Mouse (Mus musculus): Measurements from ENCODE around the gene Hspa5. TPM values are rescaled to one million over a fixed set of nuclear protein-coding genes. Genes with fewer than 3 reads are reported as not detected.
A peak's percentile ranks its signal among the peaks of the same experiment; 100 is the strongest.
"Not testable (repeated sequence)": the region's sequence is repeated elsewhere in the genome, so short reads cannot be mapped to it uniquely, and the experiment has no call there.

Gene Hspa5
- polyA plus RNA-seq, 1 experiment = 451 TPM

DNA sequence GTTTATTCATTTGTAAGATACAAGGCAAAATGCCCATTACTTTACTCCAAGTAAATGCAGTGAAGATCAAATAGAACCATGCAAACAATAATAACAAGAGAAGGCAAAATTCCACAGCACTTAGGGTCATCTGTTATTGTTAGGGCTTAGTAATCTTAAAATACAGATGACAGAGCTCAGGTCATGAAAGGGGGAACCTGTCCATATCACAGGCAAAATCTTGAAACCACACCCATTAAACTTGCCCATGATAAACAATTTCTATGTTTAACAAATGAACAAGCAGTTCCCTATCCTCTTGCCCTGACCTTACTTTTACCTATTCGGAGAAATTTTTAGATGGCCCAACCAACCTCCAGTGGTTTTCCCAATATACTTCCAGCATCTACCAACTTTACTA, 37.8 kb downstream of the Hspa5 start:
- H3K27me3 ChIP-seq (ENCODE audit: control insufficient read depth, insufficient read depth, insufficient read length) = no peaks in the 10 kb centered on the region
- no peak overlapping the region for H3ac ChIP-seq (ENCODE audit: control insufficient read depth, insufficient read length)
- H3K79me2 ChIP-seq (ENCODE audit: control insufficient read depth, insufficient read depth) = peaks cover 80% of the 10 kb centered on the region
- no peak overlapping the region for H3K4me3 ChIP-seq
- no peak overlapping the region for H3K4me2 ChIP-seq (ENCODE audit: low read depth)
- H3K36me3 ChIP-seq (ENCODE audit: control insufficient read depth, insufficient read depth) = peaks cover 41% of the 10 kb centered on the region
- TF ChIP-seq TCF12 (IDR thresholded peaks at IDR 0.05; ENCODE audit: insufficient read depth, poor library complexity, severe bottlenecking) (no peak), TCF3 (IDR thresholded peaks at IDR 0.05; ENCODE audit: insufficient read length, low read depth) (no peak), E2F4 (IDR thresholded peaks at IDR 0.05; ENCODE audit: insufficient read depth) (no peak), SRF (IDR thresholded peaks at IDR 0.05; ENCODE audit: control insufficient read depth, insufficient read length, low read depth) (no peak), USF1 (IDR thresholded peaks at IDR 0.05; ENCODE audit: low read depth) (no peak), POLR2AphosphoS2 (IDR thresholded peaks at IDR 0.05; ENCODE audit: insufficient read length, low read depth) (no peak), MAX (IDR thresholded peaks at IDR 0.05; ENCODE audit: low read depth) (no peak), REST (IDR thresholded peaks at IDR 0.05; ENCODE audit: insufficient read depth, insufficient read length) (no peak), POLR2A (IDR thresholded peaks at IDR 0.05; ENCODE audit: insufficient read length, low read depth) (no peak), MYOG (IDR thresholded peaks at IDR 0.05; ENCODE audit: control insufficient read depth in 1 of 3, insufficient read depth in 1 of 3, insufficient read length in 2 of 3, low read depth in 2 of 3) (no peak), MYOD1 (IDR thresholded peaks at IDR 0.05; ENCODE audit: control insufficient read depth in 1 of 3, insufficient read length in 2 of 3, low read depth in 2 of 3) (no peak), CEBPB (IDR thresholded peaks at IDR 0.05; ENCODE audit: insufficient read depth, poor library complexity, severe bottlenecking) (no peak)

DNA sequence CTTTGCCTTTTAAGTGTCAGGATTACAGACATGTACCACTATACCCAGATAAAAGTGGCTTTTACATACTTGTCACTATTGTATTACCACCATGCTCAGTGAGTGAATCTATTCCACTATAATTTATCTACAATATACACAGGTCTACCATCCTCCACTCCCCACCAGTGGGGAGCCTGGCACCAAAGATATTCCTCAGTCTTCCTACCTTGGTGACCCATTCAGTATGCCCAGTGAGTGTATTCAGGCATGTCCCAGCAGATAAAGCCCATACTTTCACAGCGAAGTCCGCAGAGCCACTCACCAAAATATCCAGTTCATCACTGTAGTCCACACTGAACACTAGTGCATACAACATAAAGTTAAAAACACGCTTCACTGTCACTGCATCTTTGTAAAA, 39.0 kb downstream of the Hspa5 start:
- Histone ChIP-seq H3K4me3 (no peak overlapping the region), H3K79me2 (ENCODE audit: control insufficient read depth, insufficient read depth) (peaks cover 76% of the 10 kb centered on the region), H3K36me3 (ENCODE audit: control insufficient read depth, insufficient read depth) (peaks cover 51% of the 10 kb centered on the region), H3K4me2 (ENCODE audit: low read depth) (no peak overlapping the region), H3ac (ENCODE audit: control insufficient read depth, insufficient read length) (no peak overlapping the region), H3K27me3 (ENCODE audit: control insufficient read depth, insufficient read depth, insufficient read length) (no peaks in the 10 kb centered on the region)
- no peak for TF ChIP-seq MYOD1 (IDR thresholded peaks at IDR 0.05; ENCODE audit: control insufficient read depth in 1 of 3, insufficient read length in 2 of 3, low read depth in 2 of 3)
- no peak for TF ChIP-seq POLR2A (IDR thresholded peaks at IDR 0.05; ENCODE audit: insufficient read length, low read depth)
- TF ChIP-seq MAX (IDR thresholded peaks at IDR 0.05; ENCODE audit: low read depth) = no peak
- no peak for TF ChIP-seq USF1 (IDR thresholded peaks at IDR 0.05; ENCODE audit: low read depth)
- no peak for TF ChIP-seq E2F4 (IDR thresholded peaks at IDR 0.05; ENCODE audit: insufficient read depth)
- TF ChIP-seq CEBPB (IDR thresholded peaks at IDR 0.05; ENCODE audit: insufficient read depth, poor library complexity, severe bottlenecking) = no peak
- TF ChIP-seq MYOG (IDR thresholded peaks at IDR 0.05; ENCODE audit: control insufficient read depth in 1 of 3, insufficient read depth in 1 of 3, insufficient read length in 2 of 3, low read depth in 2 of 3) = no peak
- no peak for TF ChIP-seq SRF (IDR thresholded peaks at IDR 0.05; ENCODE audit: control insufficient read depth, insufficient read length, low read depth)
- TF ChIP-seq TCF12 (IDR thresholded peaks at IDR 0.05; ENCODE audit: insufficient read depth, poor library complexity, severe bottlenecking) = no peak
- TF ChIP-seq REST (IDR thresholded peaks at IDR 0.05; ENCODE audit: insufficient read depth, insufficient read length) = no peak
- TF ChIP-seq POLR2AphosphoS2 (IDR thresholded peaks at IDR 0.05; ENCODE audit: insufficient read length, low read depth) = no peak

DNA sequence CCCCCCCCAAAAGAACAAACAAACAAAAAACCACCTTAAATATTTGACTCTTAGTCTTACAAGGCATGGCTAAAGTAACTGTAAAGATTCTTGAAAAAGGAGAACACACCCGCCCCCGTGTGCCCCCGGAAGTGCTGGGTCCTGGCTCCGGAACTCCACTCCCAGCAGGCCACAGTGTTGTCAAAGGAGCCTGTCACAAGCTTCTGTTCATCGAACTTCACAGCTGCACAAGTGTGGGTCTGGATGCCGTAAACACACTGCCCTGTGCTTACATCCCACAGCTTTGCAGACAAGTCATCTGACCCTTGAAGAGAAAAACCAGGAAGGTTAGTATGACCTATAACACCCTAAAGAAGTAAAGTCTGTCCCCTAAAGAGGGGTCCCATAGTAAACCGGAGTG, 40.9 kb downstream of the Hspa5 start:
- Histone ChIP-seq H3K27me3 (ENCODE audit: control insufficient read depth, insufficient read depth, insufficient read length) (no peaks in the 10 kb centered on the region), H3K4me2 (ENCODE audit: low read depth) (no peak overlapping the region), H3K36me3 (ENCODE audit: control insufficient read depth, insufficient read depth) (peaks cover 53% of the 10 kb centered on the region), H3K4me3 (no peak overlapping the region), H3ac (ENCODE audit: control insufficient read depth, insufficient read length) (no peak overlapping the region), H3K79me2 (ENCODE audit: control insufficient read depth, insufficient read depth) (peaks cover 61% of the 10 kb centered on the region)
- TF ChIP-seq POLR2AphosphoS2 (IDR thresholded peaks at IDR 0.05; ENCODE audit: insufficient read length, low read depth) = peak; percentile 59
- no peak for TF ChIP-seq MAX (IDR thresholded peaks at IDR 0.05; ENCODE audit: low read depth)
- TF ChIP-seq REST (IDR thresholded peaks at IDR 0.05; ENCODE audit: insufficient read depth, insufficient read length) = no peak
- TF ChIP-seq SRF (IDR thresholded peaks at IDR 0.05; ENCODE audit: control insufficient read depth, insufficient read length, low read depth) = no peak
- no peak for TF ChIP-seq POLR2A (IDR thresholded peaks at IDR 0.05; ENCODE audit: insufficient read length, low read depth)

- H3ac ChIP-seq (ENCODE audit: control insufficient read depth, insufficient read length) = not testable (repeated sequence)
- H3K79me2 ChIP-seq (ENCODE audit: control insufficient read depth, insufficient read depth) = peaks cover 33% of the 10 kb centered on the region
Observed at GRCm38 (mm10) chr2:34815893-34816292, 44.1 kb downstream of the Hspa5 start.

DNA sequence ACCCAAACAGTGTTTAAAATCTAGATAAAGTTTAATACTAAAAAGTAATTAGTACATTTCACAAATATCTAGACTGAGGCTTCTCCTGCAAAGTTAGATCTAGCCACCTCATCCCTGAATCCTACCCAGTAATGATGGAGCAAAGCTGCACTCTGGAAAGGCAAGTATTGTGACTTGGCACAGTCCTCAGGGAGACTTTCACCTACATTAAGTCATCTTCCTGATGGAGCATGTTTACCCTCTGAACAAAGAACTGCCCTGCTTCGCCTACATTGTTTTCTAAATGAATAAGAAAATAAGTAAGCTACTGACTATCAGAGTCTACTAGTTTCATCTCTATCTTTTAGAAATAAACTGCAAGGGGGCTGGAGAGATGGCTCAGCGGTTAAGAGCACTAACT, 46.7 kb downstream of the Hspa5 start:
- H3K36me3 ChIP-seq (ENCODE audit: control insufficient read depth, insufficient read depth) = peaks cover 40% of the 10 kb centered on the region

More at GRCm38 (mm10) chr2:34815893-34816292, 44.1 kb downstream of the Hspa5 start:
- peaks cover 50% of the 10 kb centered on the region for H3K36me3 ChIP-seq (ENCODE audit: control insufficient read depth, insufficient read depth)
- not testable (repeated sequence) for H3K4me3 ChIP-seq; H3K4me2 ChIP-seq (ENCODE audit: low read depth); H3K27me3 ChIP-seq (ENCODE audit: control insufficient read depth, insufficient read depth, insufficient read length)
- peak in 1 of 3 experiments; percentile 21 for TF ChIP-seq MYOD1 (IDR thresholded peaks at IDR 0.05; ENCODE audit: control insufficient read depth in 1 of 3, insufficient read length in 2 of 3, low read depth in 2 of 3)

More for the DNA sequence above, 46.7 kb downstream of the Hspa5 start:
- Histone ChIP-seq H3K4me3 (no peak overlapping the region), H3K79me2 (ENCODE audit: control insufficient read depth, insufficient read depth) (peaks cover 36% of the 10 kb centered on the region), H3K4me2 (ENCODE audit: low read depth) (no peak overlapping the region), H3ac (ENCODE audit: control insufficient read depth, insufficient read length) (no peak overlapping the region), H3K27me3 (ENCODE audit: control insufficient read depth, insufficient read depth, insufficient read length) (no peaks in the 10 kb centered on the region)
- TF ChIP-seq TCF3 (IDR thresholded peaks at IDR 0.05; ENCODE audit: insufficient read length, low read depth) = no peak
- no peak for TF ChIP-seq TCF12 (IDR thresholded peaks at IDR 0.05; ENCODE audit: insufficient read depth, poor library complexity, severe bottlenecking)
- no peak for TF ChIP-seq CEBPB (IDR thresholded peaks at IDR 0.05; ENCODE audit: insufficient read depth, poor library complexity, severe bottlenecking)
- TF ChIP-seq MYOG (IDR thresholded peaks at IDR 0.05; ENCODE audit: control insufficient read depth in 1 of 3, insufficient read depth in 1 of 3, insufficient read length in 2 of 3, low read depth in 2 of 3) = no peak
